Mouse (Mus musculus): ENCODE results near the gene Thbd. TPM values are rescaled to one million over a fixed set of nuclear protein-coding genes. Genes with fewer than 3 reads are reported as not detected.

Thbd gene
- polyA plus RNA-seq, 1 experiment from 2014 or later, result 7.3 TPM

- no peaks in the 10 kb centered on the region for H3K9me3 ChIP-seq (ENCODE audit: control insufficient read depth, low read length)
- no peak overlapping the region for H3K9ac ChIP-seq (replicated peaks; ENCODE audit: low read depth, low read length)
- WGBS, result 74% methylated on average over 10 of the region's 10 CpGs
- H3K4me3 ChIP-seq (replicated peaks; ENCODE audit: low read length), result peak overlapping the region; percentile 62
- ATAC-seq, result peak; percentile 18
- H3K27me3 ChIP-seq (replicated peaks; ENCODE audit: control insufficient read depth, insufficient read depth, low read length), result peaks cover 14% of the 10 kb centered on the region
- peaks cover 5% of the 10 kb centered on the region for H3K4me1 ChIP-seq (replicated peaks; ENCODE audit: control insufficient read depth, insufficient read depth, low read length)
- H3K4me2 ChIP-seq (ENCODE audit: low read length), result peak overlapping the region; percentile 95
- no peaks in the 10 kb centered on the region for H3K36me3 ChIP-seq (ENCODE audit: control insufficient read depth, insufficient read depth)
- H3K27ac ChIP-seq (ENCODE audit: low read length), result no peak overlapping the region
Measured at GRCm38 (mm10) chr2:148396209-148396608, 11.8 kb downstream of the Thbd start.

GRCm38 (mm10) chr2:148395131-148396051 lies 12.6 kb downstream of the Thbd start, which contains the start of gene Sstr4:
Gene Sstr4, plus strand, starts transcription at chr2:148395344.
- Histone ChIP-seq H3K4me3 (replicated peaks; ENCODE audit: low read length) (peak within 1 kb of the TSS; percentile 62), H3K9me3 (ENCODE audit: control insufficient read depth, low read length) (no peaks in the 10 kb centered on the region), H3K27ac (ENCODE audit: low read length) (no peak within 1 kb of the TSS), H3K27me3 (replicated peaks; ENCODE audit: control insufficient read depth, insufficient read depth, low read length) (peaks cover 14% of the 10 kb centered on the region), H3K4me1 (replicated peaks; ENCODE audit: control insufficient read depth, insufficient read depth, low read length) (peaks cover 5% of the 10 kb centered on the region), H3K4me2 (ENCODE audit: low read length) (peak within 1 kb of the TSS; percentile 95), H3K9ac (replicated peaks; ENCODE audit: low read depth, low read length) (peak within 1 kb of the TSS; percentile 55), H3K36me3 (ENCODE audit: control insufficient read depth, insufficient read depth) (no peaks in the 10 kb centered on the region)
- WGBS, result 3% methylated on average over 75 of the region's 83 CpGs
- peak; percentile 92 for ATAC-seq

GRCm38 (mm10) chr2:148393846-148394245 lies 14.1 kb downstream of the Thbd start:
- ATAC-seq, result no peak
- Histone ChIP-seq H3K27me3 (replicated peaks; ENCODE audit: control insufficient read depth, insufficient read depth, low read length) (peaks cover 14% of the 10 kb centered on the region), H3K9me3 (ENCODE audit: control insufficient read depth, low read length) (no peaks in the 10 kb centered on the region), H3K9ac (replicated peaks; ENCODE audit: low read depth, low read length) (no peak overlapping the region), H3K36me3 (ENCODE audit: control insufficient read depth, insufficient read depth) (no peaks in the 10 kb centered on the region), H3K4me1 (replicated peaks; ENCODE audit: control insufficient read depth, insufficient read depth, low read length) (peaks cover 5% of the 10 kb centered on the region), H3K27ac (ENCODE audit: low read length) (no peak overlapping the region), H3K4me3 (replicated peaks; ENCODE audit: low read length) (no peak overlapping the region), H3K4me2 (ENCODE audit: low read length) (no peak overlapping the region)

- H3K27me3 ChIP-seq (replicated peaks; ENCODE audit: control insufficient read depth, insufficient read depth, low read length), result peaks cover 14% of the 10 kb centered on the region
- peaks cover 5% of the 10 kb centered on the region for H3K4me1 ChIP-seq (replicated peaks; ENCODE audit: control insufficient read depth, insufficient read depth, low read length)
- no peak overlapping the region for H3K4me2 ChIP-seq (ENCODE audit: low read length)
- no peaks in the 10 kb centered on the region for H3K36me3 ChIP-seq (ENCODE audit: control insufficient read depth, insufficient read depth)
- no peak overlapping the region for H3K4me3 ChIP-seq (replicated peaks; ENCODE audit: low read length)
- H3K9ac ChIP-seq (replicated peaks; ENCODE audit: low read depth, low read length), result no peak overlapping the region
- H3K27ac ChIP-seq (ENCODE audit: low read length), result no peak overlapping the region
- H3K9me3 ChIP-seq (ENCODE audit: control insufficient read depth, low read length), result no peaks in the 10 kb centered on the region
- ATAC-seq, result no peak
- 67% methylated on average over 1 of the region's 1 CpGs for WGBS
Measured at GRCm38 (mm10) chr2:148393149-148393548, 14.8 kb downstream of the Thbd start.

DNA sequence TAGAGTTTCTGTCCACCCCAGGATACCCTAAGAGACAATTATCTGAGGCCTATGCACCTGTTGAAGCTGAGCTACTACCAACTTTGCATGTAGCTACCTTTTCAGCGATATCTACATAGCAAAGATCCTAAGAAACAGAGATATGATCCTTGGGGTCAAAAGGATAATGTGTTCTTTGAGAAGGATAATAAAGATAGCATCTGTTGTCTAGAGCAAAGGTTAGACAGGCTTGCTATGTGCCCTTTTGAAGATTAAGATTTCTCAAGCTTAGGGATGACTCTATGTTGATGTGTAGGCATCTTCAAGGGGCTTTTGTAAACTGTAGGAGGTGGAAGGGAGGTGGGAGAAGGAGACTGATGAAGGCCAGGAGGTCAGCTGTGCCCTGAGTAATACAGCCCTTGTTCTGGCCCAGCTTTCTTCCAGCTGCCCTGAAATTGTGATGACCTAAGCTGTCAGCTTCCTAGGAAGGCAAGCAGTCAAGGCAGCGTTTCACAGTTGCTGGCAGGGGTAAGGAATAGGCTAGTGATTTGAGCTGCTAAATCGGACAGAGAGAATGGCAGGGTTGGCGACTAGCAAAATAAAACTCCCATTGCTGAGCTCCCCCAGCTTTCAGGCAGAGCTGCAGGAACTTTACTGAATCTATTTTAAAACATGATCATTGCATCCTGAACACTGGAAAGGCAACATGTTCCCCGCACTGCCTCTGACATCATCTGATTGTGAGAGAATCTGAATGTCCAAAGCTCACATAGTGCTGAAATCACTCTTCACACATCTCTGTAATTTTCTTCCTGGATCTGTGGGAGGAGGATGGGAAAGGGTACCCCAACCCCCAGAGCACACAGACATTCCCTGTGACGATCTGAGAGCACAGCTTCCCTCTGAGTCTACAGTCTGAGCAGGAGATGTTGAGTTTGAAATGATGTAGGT lies 20.1 kb downstream of the Thbd start:
- Histone ChIP-seq H3K4me3 (replicated peaks; ENCODE audit: low read length) (no peak overlapping the region), H3K27me3 (replicated peaks; ENCODE audit: control insufficient read depth, insufficient read depth, low read length) (0 out of 2 replicates have a peak, but pooled peaks cover 2% of the 10 kb centered on the region), H3K36me3 (ENCODE audit: control insufficient read depth, insufficient read depth) (no peaks in the 10 kb centered on the region), H3K4me2 (ENCODE audit: low read length) (no peak overlapping the region), H3K9me3 (ENCODE audit: control insufficient read depth, low read length) (no peaks in the 10 kb centered on the region), H3K4me1 (replicated peaks; ENCODE audit: control insufficient read depth, insufficient read depth, low read length) (no peaks in the 10 kb centered on the region), H3K27ac (ENCODE audit: low read length) (no peak overlapping the region), H3K9ac (replicated peaks; ENCODE audit: low read depth, low read length) (no peak overlapping the region)
- 79% methylated on average over 6 of the region's 6 CpGs for WGBS
- no peak for ATAC-seq

GRCm38 (mm10) chr2:148386927-148387326 lies 21.1 kb downstream of the Thbd start:
- ATAC-seq, result no peak
- Histone ChIP-seq H3K4me2 (ENCODE audit: low read length) (no peak overlapping the region), H3K4me3 (replicated peaks; ENCODE audit: low read length) (no peak overlapping the region), H3K27ac (ENCODE audit: low read length) (no peak overlapping the region), H3K36me3 (ENCODE audit: control insufficient read depth, insufficient read depth) (no peaks in the 10 kb centered on the region), H3K4me1 (replicated peaks; ENCODE audit: control insufficient read depth, insufficient read depth, low read length) (no peaks in the 10 kb centered on the region), H3K9ac (replicated peaks; ENCODE audit: low read depth, low read length) (no peak overlapping the region), H3K9me3 (ENCODE audit: control insufficient read depth, low read length) (no peaks in the 10 kb centered on the region), H3K27me3 (replicated peaks; ENCODE audit: control insufficient read depth, insufficient read depth, low read length) (no peaks in the 10 kb centered on the region)
- WGBS, result 93% methylated on average over 2 of the region's 2 CpGs

DNA sequence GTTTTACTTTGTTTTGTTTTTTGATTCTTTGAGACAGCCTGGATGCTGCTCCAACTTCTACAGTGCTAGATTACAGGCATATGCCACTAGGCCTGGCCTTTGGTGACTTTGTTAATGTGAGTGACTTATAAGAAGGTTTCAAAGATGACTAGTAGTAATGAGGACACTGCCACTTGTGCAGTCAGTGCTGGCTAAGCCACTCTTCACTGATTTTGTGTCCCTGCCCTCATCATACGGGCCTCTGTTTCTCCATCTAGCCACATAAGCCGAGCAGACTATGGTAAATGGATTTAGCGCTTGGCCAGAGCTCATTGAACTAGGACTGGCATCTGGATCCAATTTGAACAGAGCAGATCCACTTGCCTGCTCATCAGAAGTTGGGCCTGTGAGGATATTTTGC lies 21.5 kb downstream of the Thbd start:
- ATAC-seq, result no peak
- Histone ChIP-seq H3K27me3 (replicated peaks; ENCODE audit: control insufficient read depth, insufficient read depth, low read length) (no peaks in the 10 kb centered on the region), H3K27ac (ENCODE audit: low read length) (no peak overlapping the region), H3K4me2 (ENCODE audit: low read length) (no peak overlapping the region), H3K4me1 (replicated peaks; ENCODE audit: control insufficient read depth, insufficient read depth, low read length) (no peaks in the 10 kb centered on the region), H3K9ac (replicated peaks; ENCODE audit: low read depth, low read length) (no peak overlapping the region), H3K4me3 (replicated peaks; ENCODE audit: low read length) (no peak overlapping the region), H3K36me3 (ENCODE audit: control insufficient read depth, insufficient read depth) (no peaks in the 10 kb centered on the region), H3K9me3 (ENCODE audit: control insufficient read depth, low read length) (no peaks in the 10 kb centered on the region)
- WGBS, result 92% methylated on average over 3 of the region's 3 CpGs

- Histone ChIP-seq H3K4me3 (replicated peaks; ENCODE audit: low read length) (no peak overlapping the region), H3K36me3 (ENCODE audit: control insufficient read depth, insufficient read depth) (no peaks in the 10 kb centered on the region), H3K27me3 (replicated peaks; ENCODE audit: control insufficient read depth, insufficient read depth, low read length) (no peaks in the 10 kb centered on the region), H3K4me2 (ENCODE audit: low read length) (no peak overlapping the region), H3K27ac (ENCODE audit: low read length) (no peak overlapping the region), H3K4me1 (replicated peaks; ENCODE audit: control insufficient read depth, insufficient read depth, low read length) (no peaks in the 10 kb centered on the region), H3K9ac (replicated peaks; ENCODE audit: low read depth, low read length) (no peak overlapping the region), H3K9me3 (ENCODE audit: control insufficient read depth, low read length) (no peaks in the 10 kb centered on the region)
- ATAC-seq, result no peak
- WGBS, result 86% methylated on average over 2 of the region's 2 CpGs
Measured at GRCm38 (mm10) chr2:148381076-148381475, 26.9 kb downstream of the Thbd start.

GRCm38 (mm10) chr2:148379899-148380413 lies 28.0 kb downstream of the Thbd start:
- H3K36me3 ChIP-seq (ENCODE audit: control insufficient read depth, insufficient read depth), result no peaks in the 10 kb centered on the region
- WGBS, result 86% methylated on average over 1 of the region's 1 CpGs
- no peaks in the 10 kb centered on the region for H3K4me1 ChIP-seq (replicated peaks; ENCODE audit: control insufficient read depth, insufficient read depth, low read length)
- no peak overlapping the region for H3K4me2 ChIP-seq (ENCODE audit: low read length)
- H3K27ac ChIP-seq (ENCODE audit: low read length), result no peak overlapping the region
- ATAC-seq, result no peak
- no peaks in the 10 kb centered on the region for H3K9me3 ChIP-seq (ENCODE audit: control insufficient read depth, low read length)
- no peaks in the 10 kb centered on the region for H3K27me3 ChIP-seq (replicated peaks; ENCODE audit: control insufficient read depth, insufficient read depth, low read length)
- H3K4me3 ChIP-seq (replicated peaks; ENCODE audit: low read length), result no peak overlapping the region
- H3K9ac ChIP-seq (replicated peaks; ENCODE audit: low read depth, low read length), result no peak overlapping the region

All from forebrain, embryonic 16.5 days (tissue).